Mouse (Mus musculus) induced T-regulatory cell, adult 2 months (primary cell): ENCODE results near the gene Ptp4a2.
"Not testable (repeated sequence)": the region's sequence is repeated elsewhere in the genome, so short reads cannot be mapped to it uniquely, and the experiment has no call there.

Source experiments
- DNase-seq: peaks from one replicate; pipeline ENCODE4 v3.0.0-alpha.2; 2012; ENCODE audit warnings: low read depth

The Ptp4a2 gene

GRCm38 (mm10) chr4:129884041-129884930 is 73.3 kb downstream of the Ptp4a2 start:
- DNase-seq = peak; percentile 33

GRCm38 (mm10) chr4:129889661-129890060 is 78.6 kb downstream of the Ptp4a2 start:
- DNase-seq = no peak

DNA sequence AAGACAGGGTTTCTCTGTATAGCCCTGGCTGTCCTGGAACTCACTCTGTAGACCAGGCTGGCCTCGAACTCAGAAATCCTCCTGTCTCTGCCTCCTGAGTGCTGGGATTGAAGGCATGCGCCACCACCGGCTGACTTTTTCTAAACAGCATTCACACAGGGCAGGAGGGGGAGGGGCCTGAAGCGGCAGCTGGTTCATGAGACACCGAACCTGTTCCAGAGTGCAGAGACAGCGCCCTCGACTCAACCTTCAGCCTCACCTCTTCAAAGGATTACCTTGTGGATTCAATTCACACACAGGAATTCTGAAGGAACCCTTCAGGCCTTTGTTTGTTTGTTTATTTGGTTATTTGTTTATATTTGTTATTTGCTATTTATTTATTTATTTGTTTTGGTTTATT is 79.1 kb downstream of the Ptp4a2 start:
- DNase-seq = no peak

GRCm38 (mm10) chr4:129894861-129895260 is 83.8 kb downstream of the Ptp4a2 start:
- DNase-seq = no peak

DNA sequence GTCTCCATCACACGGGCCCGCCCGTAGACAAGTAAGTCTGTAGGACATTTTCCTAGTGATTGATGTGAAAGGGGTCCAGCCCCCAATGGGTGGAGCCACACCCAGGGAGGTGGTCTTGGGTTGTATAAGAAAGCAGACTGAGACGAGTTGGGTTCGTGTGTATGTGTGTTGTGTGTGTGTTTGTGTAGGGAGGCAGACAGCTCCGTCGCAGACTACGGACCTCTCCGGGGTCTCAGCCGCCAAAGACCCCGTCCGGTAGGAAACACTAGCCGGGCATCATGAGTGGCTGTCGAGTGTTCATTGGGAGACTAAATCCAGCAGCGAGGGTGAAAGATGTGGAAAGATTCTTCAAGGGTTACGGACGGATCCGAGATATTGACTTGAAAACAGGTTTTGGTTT is 87.8 kb downstream of the Ptp4a2 start:
- not testable (repeated sequence) for DNase-seq
